Mouse (Mus musculus) lung, postnatal 10 days (tissue): Measurements from ENCODE around the gene Bend3.
"Not testable (repeated sequence)": the region's sequence is repeated elsewhere in the genome, so short reads cannot be mapped to it uniquely, and the experiment has no call there.

Experiments
- DNase-seq: peaks from one replicate; pipeline ENCODE4 v3.0.0; 2021

The Bend3 gene

DNA sequence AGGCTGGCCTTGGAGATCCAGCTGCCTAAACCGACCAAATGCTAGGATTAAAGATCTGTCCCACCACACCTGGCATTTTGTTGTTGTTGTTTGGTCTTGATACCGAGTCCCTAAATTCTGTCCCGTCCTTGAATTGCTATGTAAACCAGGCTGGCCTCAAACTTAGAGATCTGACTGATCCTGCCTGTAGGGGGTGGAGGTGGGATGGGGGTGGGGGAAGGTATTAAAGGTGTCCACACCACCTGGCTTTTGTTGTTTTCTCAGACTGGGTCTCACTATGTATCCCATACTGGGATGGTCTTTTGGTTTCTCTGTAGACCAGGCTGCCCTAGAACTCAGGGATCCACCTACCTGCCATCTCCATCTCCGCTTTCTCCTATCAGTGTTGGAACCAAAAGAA, 2.5 kb downstream of the Bend3 start:
- DNase-seq: no peak

- DNase-seq: no peak
These were observed 3.4 kb downstream of the Bend3 start for GRCm38 (mm10) chr10:43482021-43482420.

DNA sequence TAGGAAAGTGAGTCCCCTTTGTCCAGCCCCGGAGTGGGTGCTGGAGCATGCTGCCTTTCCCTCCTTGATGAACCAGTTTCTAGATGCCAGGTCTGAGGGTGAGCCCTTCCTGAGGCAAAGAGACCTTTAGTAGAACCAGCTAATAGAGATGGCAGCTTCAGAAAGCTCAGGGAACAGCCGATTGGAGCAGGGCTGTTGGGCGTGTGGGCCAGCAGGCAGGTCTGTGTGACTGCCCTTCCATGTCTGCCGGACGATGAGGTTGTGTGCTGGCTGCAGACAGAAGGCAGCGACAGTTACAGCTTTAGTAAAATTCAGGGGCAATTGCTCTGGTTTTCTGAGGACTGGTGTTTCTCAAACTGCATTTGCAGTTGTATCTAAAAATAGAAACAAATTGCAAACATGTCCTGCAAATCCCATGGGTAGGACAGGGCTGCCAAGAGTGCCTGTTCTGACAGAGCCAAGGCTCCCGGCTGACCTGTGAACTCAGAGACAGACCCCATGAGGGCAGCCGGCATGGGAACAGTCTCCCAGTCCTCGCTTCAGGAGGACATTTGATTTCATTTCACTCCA, 4.9 kb downstream of the Bend3 start:
- DNase-seq: peak; percentile 27

DNA sequence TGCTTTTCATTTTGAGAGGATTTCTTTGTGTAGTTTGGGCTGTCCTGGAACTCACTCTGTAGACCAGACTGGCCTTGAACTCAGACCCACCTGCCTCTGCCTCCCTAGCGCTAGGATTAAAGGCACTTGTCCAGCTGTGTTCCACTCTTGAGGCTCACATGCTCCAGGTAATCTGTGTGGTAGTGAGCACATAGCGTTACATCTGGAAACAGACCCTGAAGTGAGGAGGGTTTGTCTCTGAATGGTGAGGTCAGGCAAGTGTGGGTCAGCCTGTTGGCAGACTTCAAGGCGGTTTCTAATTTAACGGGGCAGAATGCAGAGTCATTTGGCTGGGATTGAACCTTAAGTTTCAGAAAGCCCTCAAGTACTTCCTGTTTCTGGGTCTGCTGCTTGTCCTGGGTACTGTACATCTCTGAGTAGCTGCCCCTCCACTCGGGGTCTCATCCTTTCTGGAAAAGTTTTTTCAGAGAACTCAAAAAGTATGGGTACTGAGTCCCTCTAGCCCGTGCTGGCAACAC, 7.2 kb downstream of the Bend3 start:
- no peak for DNase-seq

DNA sequence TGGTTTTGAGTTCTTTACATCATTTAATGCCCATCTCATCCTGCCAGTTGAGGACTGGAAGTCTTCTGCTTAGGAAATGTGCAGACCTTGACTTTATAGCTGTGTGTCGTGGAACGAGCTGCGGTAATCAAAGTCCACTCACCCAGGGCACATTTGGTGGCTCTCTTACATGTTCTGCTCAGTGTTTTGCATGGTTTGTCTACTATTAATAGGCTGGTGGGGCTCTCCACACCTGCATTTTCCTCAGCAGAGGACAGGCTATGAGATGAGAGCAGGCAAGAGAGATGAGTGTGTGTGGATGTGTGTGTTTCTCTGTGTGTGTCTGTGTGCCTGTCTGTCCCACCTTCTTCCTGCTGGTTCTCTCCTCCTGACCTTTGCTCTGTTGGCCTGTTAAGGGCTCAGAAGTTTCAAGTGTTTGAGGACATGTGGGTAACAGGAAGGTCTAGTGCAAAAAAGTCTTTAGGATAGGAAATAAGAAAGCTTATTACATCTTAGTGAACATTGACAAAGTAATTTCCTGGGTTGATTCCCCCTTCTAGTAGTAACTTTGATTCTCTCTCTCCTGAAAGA, 8.9 kb downstream of the Bend3 start:
- no peak for DNase-seq

- no peak for DNase-seq
These were observed 9.6 kb downstream of the Bend3 start for GRCm38 (mm10) chr10:43488258-43488657.

- DNase-seq: no peak
These were observed 10.5 kb downstream of the Bend3 start for GRCm38 (mm10) chr10:43489139-43489538.

GRCm38 (mm10) chr10:43489550-43489949, 10.9 kb downstream of the Bend3 start:
- no peak for DNase-seq

DNA sequence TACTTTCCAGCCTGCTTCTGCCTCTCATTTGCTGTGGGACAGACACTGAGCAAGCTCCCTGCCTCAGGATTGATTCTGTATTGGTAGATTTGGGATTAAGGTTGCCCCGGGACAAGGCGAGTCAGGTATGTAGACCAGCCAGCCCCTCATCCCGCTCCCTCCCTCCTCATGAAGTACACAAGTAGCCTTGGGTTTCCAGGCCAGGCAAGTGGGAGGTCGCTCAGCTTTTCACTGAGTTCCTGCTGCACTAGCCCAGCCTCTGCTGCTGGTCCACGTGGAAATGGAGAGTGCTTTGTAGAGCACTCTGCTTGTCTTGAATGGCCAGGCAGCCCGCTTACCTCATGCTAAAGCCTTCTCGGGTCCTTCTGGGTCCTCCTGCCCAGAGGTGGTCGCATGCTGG, 11.4 kb downstream of the Bend3 start:
- DNase-seq: no peak

DNA sequence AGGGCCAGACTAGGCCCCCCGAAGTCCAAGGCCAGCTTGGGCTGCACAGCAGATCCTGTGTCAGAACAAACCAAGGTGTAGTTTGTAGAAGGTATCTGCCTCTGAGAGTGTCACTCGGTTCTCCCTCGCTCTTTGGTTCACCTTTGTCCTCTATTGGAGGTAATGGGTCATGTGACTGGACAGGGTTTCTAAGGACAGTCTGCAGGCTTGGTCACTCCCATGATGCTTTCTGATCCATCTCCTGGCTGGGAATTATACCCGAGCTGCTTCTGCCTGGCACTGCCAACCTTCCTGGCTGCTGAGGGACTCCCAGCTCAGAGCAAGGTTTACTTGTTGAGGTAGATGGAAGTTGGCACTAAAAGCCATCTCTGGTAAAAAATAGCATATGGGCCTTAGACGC, 12.2 kb downstream of the Bend3 start:
- no peak for DNase-seq

DNA sequence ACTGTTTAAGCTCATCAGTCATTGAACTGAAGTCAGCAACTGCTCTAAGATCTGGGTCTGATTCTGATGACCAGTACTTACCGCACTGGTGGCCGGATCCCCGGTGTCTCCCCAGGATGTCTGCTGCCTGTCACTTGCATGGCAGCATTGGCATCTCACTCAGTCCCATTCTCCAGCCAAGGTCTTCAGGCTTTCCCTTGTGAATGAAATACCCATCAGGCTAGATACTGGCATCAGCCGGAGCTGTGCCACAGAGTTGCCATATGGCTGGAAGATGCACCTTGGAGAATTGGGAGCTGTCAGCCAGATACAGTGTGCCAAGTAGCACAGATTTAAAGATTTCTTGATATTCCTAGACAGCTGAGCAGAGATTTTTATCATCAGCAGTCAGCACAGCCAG, 24.0 kb downstream of the Bend3 start:
- DNase-seq: no peak

GRCm38 (mm10) chr10:43504291-43504690, 25.7 kb downstream of the Bend3 start:
- DNase-seq: no peak

GRCm38 (mm10) chr10:43507051-43507450, 28.4 kb downstream of the Bend3 start:
- no peak for DNase-seq

- DNase-seq: no peak
These were observed 30.6 kb downstream of the Bend3 start for GRCm38 (mm10) chr10:43509228-43509627.

- DNase-seq: no peak
These were observed 34.3 kb downstream of the Bend3 start for GRCm38 (mm10) chr10:43512976-43513375.

DNA sequence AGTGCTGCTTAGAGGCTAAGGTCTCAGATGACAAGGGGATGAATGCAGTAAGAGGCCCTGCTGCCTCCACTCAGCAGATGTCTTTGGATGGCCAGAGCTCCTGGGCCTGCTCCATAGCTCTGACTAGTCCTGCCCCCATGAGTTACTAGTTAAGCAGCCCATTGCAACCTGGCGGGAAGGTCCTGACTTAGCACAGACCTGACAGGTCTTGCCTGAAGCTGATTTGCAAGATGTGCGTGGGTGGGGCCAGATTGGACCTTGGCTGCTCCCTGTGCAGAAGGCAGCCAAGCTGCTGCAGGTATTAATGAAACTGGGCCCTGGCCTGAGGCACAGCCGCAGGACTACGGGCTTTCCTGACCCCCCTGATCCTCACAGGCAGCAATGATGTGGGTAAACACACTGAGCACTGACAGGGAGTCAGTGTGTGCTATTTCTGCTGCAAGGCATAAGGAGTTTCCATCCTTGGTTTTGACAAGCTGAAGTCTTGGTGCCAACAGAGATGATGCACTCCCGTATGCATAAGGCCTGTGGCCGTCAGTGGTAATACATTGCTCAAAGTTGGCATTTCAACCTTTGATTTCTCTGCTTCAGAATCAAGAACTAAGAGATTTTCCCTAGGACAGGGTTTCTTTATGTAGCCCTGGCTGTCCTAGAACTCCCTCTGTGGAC, 38.5 kb downstream of the Bend3 start:
- no peak for DNase-seq

- DNase-seq: peak; percentile 69
These were observed 39.2 kb downstream of the Bend3 start for GRCm38 (mm10) chr10:43517836-43518235.

DNA sequence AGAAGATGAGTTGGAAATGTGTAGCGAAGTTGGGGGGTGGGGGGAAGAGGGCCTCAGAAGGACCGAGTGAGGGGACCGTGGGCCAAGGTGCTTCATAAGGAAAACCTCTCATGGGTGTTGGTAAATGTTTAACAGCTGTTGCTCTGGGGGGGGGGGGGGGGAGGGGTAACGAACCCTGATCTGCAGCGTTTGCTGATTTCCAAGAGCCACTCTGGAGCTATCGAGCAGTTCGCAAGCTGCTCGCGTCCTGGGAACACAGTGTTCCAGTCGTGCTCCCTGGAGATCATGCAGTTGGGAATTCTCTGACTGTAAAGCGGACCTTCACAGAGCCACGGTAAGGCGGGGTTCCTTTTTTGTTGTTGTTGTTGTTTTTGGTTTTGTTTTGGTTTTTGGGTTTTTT, 39.7 kb downstream of the Bend3 start:
- DNase-seq: peak; percentile 42

DNA sequence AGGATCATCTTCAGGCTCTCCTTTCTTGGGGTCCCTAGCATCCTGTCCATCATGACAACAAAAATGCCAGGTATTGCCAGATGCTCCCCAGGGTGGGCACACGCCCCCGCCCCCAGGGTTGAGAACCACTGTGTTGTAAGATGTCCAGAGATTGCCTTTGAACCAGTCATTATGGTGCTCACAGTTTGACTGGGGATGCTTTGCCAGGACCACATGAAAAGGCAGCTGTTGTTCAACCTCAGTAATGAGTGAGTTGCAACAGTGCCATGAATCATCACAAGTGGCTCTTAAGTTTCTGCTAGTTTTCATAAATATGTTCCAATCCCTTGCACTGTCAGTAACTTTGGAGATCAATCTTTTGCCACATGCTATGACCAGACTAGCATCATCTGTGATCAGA, 41.3 kb downstream of the Bend3 start:
- peak; percentile 15 for DNase-seq

GRCm38 (mm10) chr10:43523931-43524330, 45.3 kb downstream of the Bend3 start, which contains the start of gene Gm9803:
Gene Gm9803, plus strand, starts transcription at chr10:43524084.
- DNase-seq: not testable (repeated sequence)

DNA sequence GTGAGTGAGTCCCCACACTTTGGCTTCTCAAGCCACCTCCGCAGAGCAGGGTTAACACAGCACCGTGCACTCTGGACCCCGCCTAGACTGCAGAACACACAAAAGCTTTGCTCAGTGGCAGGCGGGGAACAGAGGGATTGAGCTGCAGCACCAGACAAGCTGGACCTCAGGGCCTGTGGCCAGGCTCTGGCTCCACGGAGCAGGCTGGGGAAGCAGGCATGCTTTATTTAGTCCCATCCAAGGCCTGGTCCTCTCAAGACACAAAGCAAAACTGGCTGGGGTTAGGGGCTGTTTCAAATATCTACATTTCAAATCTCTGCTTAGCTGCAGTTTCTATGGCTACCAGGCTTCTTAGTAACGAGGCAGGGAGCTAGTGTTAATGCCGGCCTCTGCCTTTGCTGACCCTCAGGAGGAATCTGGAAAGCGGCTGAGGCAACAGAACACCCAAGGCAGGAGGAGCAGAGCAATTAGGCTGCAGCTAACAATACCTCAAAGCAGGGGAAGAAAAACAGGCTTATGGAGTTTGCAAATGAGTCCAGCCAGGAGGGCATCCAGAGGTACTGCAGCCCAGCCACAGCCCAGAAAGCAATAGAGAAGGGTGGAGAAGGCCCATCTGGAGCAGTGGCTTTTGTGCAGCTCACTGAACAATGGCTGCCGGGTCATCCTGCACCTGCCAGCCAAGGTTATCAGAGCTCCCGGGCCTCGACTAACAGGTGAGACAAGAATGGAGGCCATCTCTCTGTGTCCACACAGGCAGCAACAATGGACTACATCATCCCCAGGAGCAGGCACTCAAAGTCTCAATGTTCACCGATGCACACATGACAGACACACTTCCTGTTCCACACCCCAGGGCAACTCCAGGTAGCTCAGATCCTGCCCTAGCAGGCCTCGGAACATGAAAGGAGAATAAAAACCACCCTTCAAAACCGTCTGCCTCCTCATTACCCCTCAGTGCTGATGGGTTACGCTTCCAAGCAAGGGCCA, 48.9 kb downstream of the Bend3 start:
- no peak for DNase-seq

- DNase-seq: no peak
These were observed 55.8 kb downstream of the Bend3 start for GRCm38 (mm10) chr10:43534382-43534781.

GRCm38 (mm10) chr10:43537652-43538051, 59.0 kb downstream of the Bend3 start:
- DNase-seq: no peak
